Mouse (Mus musculus): ENCODE measurements around the gene Tnk1.
"Not testable (repeated sequence)": the region's sequence is repeated elsewhere in the genome, so short reads cannot be mapped to it uniquely, and the experiment has no call there.

Tnk1 gene

DNA sequence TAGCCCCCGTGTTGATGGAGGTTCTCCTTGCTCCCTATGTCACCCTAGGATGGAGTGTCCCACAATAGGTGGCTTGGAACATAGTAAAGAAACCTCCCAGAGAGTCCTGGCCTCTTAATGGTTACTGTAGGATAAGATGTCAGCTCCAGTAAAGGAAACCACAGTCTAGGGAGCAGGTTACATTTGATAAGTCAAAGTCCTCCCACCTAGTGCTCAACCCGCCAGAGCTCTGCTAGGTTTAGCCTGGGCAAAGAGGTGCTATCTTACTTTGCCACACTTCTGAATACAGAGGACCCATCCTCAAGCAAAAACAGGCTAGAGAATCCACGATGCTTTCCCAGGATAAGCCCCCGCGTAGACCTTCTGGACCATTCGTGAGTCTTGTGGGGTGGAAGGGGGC lies 20.4 kb upstream of the Tnk1 start:
- in situ Hi-C loops (cut with MboI, MseI), result no loop called here

- in situ Hi-C loops (cut with MboI, MseI), result no loop called here
Measured at GRCm38 (mm10) chr11:69878399-69878798, 19.9 kb upstream of the Tnk1 start.

DNA sequence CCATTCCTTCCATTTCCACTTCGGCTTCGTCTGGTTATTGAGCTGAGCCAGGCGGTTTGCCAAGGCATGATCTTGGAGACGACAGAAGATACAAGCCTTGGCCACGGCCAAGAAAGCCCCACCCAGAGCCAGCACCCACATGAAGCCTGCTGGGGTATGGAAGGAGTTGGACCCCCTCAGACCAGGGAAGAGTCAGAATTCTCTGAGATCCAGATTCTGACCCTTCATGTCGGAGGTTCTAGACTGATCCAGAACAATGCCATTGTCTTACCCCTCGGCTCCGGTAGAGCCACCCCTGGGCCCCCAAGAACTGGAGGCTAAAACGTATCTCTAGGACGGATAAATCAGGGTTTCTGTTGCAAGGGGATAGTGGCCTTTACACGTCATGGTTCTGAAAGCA lies 19.3 kb upstream of the Tnk1 start, which contains the start of gene Tmem95:
Gene Tmem95, minus strand, starts transcription at position 141 of the 400 bp plus-strand sequence.
- in situ Hi-C loops (cut with MboI, MseI), result no loop called here

DNA sequence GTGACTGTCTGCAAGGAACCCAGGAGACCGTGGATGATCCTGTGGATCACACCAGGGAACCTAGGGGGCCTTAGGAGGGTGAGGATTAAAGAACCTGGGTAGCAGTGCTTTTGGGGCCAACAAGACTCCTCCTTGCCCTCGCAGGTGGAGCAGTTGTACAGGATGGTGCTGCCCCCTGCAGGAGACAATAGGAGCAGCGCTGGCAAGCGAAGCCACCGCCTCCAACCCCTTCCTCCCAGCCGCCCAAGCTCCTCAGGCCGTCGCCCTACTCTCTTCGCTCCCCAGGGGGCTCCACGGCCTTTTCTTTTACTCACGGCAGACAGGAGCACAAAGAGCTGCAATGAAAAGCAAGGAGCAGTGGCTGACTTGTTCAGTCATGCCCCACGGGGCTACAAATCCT lies 18.3 kb upstream of the Tnk1 start:
- in situ Hi-C loops (cut with MboI, MseI), result no loop called here

GRCm38 (mm10) chr11:69876186-69876585 lies 17.7 kb upstream of the Tnk1 start:
- in situ Hi-C loops (cut with MboI, MseI), result no loop called here

DNA sequence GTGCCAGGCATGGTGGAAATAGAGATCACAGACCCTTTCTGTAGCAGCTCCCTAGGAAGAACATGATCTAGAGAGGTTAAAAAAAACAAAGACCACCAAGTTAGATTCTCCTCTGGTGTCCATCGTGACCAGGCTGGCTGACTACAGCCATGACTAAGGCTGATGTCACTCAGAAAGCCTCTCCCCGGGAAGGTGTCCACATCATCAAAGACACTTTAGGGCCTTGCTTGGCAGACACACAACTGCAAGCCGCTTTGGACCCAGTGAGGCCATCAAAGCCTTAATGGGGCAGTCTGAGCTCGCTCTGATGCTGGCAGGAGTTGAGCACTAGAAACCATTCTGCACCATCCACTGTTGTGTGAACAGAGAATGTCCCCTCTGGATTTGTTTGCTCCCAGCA lies 13.9 kb upstream of the Tnk1 start:
- in situ Hi-C loops (cut with MboI, MseI), result no loop called here

DNA sequence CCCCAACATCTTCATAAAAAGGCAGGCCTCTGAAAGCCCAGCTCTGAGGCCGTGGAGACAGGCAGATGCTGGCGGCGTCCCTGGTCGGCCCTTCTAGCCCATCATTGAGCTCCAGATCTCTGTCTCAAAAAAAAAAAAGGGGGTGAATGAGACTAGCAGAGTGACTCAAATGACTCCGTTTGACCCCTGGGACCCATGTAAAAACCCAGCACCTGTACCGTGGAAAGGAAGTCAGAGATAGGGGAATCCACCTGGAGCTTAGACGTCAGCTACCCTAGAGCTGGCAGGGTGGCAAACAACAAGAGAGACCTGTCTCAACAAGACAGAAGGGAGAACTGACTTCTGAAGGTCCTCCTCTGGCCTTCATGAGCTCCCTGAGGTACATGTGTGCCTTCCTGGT lies 13.3 kb upstream of the Tnk1 start:
- in situ Hi-C loops (cut with MboI, MseI), result no loop called here

- in situ Hi-C loops (cut with MboI, MseI), result no loop called here
Measured at GRCm38 (mm10) chr11:69870289-69871069, 11.9 kb upstream of the Tnk1 start.

GRCm38 (mm10) chr11:69867335-69867734 lies 8.8 kb upstream of the Tnk1 start:
- in situ Hi-C loops (cut with MboI, MseI), result no loop called here

- in situ Hi-C loops (cut with MboI, MseI), result no loop called here
Measured at GRCm38 (mm10) chr11:69865561-69865960, 7.0 kb upstream of the Tnk1 start.

GRCm38 (mm10) chr11:69864138-69864860 lies 5.8 kb upstream of the Tnk1 start:
- in situ Hi-C loops (cut with MboI, MseI), result no loop called here

- in situ Hi-C loops (cut with MboI, MseI), result not testable (repeated sequence)
Measured at GRCm38 (mm10) chr11:69863729-69864128, 5.2 kb upstream of the Tnk1 start.

- in situ Hi-C loops (cut with MboI, MseI), result no loop called here
Measured at GRCm38 (mm10) chr11:69855347-69855746, 3.2 kb downstream of the Tnk1 start.

- in situ Hi-C loops (cut with MboI, MseI), result no loop called here
Measured at GRCm38 (mm10) chr11:69854680-69855079, 3.9 kb downstream of the Tnk1 start.

GRCm38 (mm10) chr11:69853994-69854393 lies 4.5 kb downstream of the Tnk1 start:
- in situ Hi-C loops (cut with MboI, MseI), result no loop called here

GRCm38 (mm10) chr11:69850754-69851153 lies 7.8 kb downstream of the Tnk1 start:
- in situ Hi-C loops (cut with MboI, MseI), result no loop called here

DNA sequence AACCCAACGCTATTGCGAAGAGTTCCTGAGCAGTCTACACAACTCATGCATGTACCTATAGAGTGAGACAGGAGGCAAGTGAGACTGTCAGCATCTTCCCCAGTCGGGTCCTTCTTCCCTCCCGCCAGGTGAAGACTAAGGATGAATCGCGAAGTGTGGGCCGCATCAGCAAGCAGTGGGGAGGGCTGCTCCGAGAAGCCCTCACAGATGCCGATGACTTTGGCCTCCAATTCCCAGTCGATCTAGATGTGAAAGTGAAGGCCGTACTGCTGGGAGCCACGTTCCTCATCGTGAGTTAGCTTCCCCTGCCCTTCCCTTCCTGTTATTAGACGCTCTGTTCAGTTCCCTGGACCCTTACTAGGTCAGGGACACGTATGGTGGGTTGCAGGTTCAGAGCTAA lies 8.6 kb downstream of the Tnk1 start:
- in situ Hi-C loops (cut with MboI, MseI), result no loop called here

- in situ Hi-C loops (cut with MboI, MseI), result no loop called here
Measured at GRCm38 (mm10) chr11:69849128-69849527, 9.4 kb downstream of the Tnk1 start.

- in situ Hi-C loops (cut with MboI, MseI), result no loop called here
Measured at GRCm38 (mm10) chr11:69848021-69848420, 10.5 kb downstream of the Tnk1 start.

DNA sequence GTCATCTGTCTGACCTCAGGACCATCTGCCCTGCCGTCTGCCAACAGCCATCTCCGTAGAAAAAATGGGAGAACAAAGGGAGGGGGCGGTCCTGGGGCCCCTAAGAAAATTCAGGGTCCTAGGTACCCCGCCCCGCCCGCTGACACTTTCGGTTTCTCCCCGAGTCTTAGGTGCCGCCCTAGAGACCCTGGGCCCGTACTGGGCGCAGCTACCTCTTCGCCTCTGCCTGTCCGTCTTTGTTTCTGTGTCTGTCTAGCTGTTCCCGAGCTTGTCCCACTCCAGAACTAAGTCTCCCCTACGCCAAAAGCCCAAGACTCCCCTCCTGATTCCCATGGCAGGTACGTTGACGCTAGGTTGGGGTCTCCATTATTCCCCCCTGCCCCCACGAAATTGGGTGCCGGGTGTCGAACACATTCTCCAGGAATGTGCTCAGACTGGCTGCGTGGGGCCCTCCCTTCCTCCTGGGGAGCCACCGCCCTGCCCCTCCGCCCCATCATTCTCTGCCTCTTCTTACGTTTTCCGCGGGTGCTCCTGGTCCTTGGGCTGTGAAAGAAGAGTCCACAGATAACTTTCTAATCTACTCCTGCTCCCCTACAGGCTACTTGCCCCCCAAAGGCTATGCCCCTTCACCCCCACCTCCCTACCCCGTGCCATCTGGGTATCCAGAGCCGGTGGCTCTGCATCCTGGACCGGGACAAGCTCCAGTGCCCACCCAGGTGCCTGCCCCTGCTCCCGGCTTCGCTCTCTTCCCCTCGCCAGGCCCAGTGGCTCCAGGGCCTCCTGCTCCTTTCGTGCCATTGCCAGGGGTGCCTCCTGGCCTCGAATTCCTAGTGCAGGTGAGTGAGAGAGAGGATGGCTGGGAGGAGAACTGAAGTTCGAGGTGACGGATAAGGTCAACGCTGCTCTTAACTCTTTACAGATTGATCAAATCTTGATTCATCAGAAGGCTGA lies 11.5 kb downstream of the Tnk1 start:
- in situ Hi-C loops (cut with MboI, MseI), result no loop called here

DNA sequence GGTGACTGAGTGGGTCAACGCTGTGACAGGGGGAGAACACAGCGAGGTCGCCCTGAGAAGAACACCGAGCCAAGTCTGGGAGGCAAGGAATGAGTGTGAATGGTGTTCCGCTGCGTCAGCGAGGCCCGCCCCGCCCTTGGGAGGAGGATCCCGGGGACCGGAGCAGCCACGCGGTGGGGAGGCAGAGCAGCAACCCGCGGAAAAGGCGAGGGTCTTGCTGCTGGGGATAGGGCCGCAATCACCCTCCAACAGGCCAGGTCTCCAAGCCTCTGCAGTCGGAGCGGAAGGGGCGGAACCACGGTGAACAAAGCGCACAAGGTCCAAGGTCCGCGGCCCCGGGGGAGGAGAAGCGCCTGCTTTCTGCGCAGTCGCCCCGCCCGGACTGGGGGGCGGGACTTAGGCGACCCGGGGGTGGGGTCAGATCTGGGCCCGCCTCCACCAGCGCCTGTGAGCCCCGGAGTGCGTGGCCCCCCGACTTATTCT lies 12.3 kb downstream of the Tnk1 start, which contains the start of gene Plscr3:
Gene Plscr3, plus strand, starts transcription at position 179 of the 483 bp plus-strand sequence.
- in situ Hi-C loops (cut with MboI, MseI), result no loop called here

- in situ Hi-C loops (cut with MboI, MseI), result no loop called here
Measured at GRCm38 (mm10) chr11:69838714-69839104, 19.8 kb downstream of the Tnk1 start.
